Mouse (Mus musculus) lung, postnatal 4 days (tissue): ENCODE data around the gene Birc2.
A peak's percentile ranks its signal among the peaks of the same experiment; 100 is the strongest.
"Not testable (repeated sequence)": the region's sequence is repeated elsewhere in the genome, so short reads cannot be mapped to it uniquely, and the experiment has no call there.

Experiments
- DNase-seq, 2 experiments: peaks; one replicate each; pipeline ENCODE4 v3.0.0; 2021

The Birc2 gene

DNA sequence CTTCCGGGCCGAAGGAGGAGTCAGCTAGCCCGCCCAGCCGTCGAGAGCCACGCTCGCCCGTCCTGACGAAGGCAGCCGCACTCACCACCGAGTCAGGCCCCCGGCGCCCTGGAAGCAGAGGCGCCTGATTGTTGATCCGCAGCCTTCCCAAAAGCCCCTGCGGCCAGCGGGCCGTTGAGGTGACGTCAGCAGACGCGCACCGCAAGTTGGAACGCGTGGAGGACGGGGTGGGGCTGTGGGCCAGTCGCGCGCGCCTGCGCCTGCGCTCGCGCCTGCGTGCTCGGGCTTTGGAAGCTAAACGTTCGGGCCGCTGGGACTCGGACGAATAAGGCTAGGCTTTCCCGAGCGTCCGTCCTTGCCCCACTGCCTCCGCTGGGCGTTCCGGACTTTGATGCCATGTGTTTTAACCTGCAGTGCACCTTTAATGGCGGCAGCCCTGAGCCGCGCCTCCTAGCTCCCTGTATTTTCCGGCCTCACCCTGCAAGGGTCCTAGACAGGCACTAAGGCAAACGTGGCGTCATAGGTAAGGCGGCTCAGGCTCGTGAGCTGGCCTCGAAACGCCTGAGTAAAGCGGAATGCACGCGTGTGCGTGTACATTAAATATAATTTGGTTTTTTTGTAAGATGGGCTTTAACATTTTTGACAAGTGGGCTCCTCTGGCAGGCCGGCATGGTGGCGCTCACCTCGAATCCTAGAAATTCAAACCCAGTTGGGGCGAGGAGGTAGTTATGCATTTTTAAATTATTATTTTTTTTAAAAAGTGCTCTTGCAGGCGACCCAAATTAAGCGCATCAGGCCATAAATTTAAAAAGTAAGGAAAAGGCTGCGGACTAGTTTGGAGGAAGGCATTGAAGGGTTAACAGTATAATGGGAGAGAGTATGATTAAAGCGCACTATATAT, at the start of gene Birc2:
TSS of gene Birc2 (minus strand) at position 160 of the 901 bp plus-strand sequence.
- DNase-seq = peak; percentile 96 to 98

GRCm38 (mm10) chr9:7884346-7884745, 47.5 kb upstream of the Birc2 start:
- no peak for DNase-seq

DNA sequence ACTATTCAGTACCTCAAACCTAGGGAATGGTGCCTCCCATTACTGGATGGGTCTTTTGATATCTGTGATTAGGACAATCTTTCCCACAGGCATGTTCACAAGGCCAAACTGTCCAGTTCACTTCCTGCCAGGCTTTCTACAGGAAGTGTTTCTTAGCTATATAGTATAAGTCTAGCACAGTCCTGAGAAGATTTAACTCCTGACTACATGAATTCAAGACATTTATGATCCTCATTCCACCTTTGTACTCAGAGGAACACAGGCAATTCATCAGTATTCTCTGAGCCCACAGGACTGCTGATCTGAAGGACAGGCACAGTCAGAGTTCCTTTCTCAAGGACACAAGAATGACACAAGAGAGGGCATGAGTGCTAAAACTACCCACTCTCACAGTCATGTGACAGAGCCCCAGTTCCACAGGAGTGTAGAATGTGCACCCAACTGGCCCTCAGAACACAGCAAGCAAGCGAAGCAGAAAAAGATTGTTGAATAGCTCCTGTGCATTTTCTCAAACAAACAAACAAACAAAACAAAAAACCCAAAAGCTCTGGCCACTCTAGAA, 45.5 kb upstream of the Birc2 start:
- no peak for DNase-seq

DNA sequence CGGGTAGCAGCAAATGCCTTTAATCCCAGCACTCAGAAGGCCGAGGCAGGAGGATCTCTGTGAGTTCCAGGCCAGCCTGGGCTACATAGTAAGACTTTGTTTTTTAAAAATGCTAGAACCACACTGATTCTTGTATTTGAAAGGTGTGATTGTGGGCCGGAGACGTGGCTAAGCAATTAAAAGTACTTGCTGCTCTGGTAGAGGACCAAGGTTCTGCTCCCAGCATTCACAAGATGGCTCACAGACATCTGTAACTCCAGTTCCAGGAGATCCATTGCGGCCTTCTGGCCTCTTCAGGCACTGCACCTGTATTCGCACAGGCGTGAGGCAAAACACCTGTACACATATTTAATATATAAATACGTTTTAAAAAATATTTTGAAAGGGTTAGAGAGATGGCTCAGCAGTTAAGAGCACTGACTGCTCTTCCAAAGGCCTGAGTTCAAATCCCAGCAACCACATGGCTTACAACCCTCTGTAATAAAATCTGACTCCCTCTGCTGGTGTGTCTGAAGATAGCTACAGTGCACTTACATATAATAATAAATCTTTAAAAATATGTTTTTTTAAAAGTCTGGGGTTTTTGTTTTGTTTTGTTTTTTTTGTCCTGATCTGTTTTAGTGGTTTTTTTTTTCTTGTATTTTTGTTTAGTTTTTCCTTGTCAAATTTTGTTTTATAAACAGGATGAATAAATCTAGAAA, 36.8 kb upstream of the Birc2 start:
- no peak for DNase-seq

DNA sequence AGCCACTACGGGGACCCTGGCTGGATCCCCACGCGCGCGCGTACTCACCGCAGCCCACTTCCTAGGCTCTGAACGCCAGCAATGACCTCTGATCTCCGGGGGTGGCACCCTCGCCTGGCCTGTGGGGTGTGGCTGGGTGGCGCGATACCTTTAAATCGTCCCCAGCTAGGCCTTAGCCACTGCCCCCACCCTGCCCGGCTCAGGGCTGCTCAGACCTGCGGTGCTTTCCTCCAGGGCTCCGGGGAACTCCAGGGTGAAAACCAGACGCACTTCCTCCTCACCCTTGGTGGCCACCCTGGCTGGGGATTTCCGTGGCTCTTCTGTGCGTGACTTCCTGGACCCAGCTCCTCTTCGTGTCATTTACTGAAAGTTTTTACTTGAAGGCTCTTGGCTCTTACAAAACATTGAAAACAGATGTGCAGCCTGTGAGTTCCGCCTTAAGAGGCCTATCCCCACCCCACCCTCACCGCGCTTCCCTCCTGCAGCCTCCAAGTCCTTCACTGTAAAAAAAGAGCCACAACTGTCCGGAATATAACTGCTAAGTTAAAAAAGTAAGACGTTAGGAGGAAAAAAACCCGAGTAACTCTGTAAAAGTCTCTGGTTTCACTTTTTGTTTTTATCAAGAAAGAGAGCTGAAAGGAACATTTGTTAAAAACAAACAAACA, 36.0 kb upstream of the Birc2 start, which contains the start of gene Birc3:
TSS of gene Birc3 (minus strand) at position 412 of the 665 bp plus-strand sequence.
- peak; percentile 83 to 88 for DNase-seq

GRCm38 (mm10) chr9:7872044-7872774, 35.3 kb upstream of the Birc2 start:
- DNase-seq = no peak

- peak; percentile 37 to 39 for DNase-seq
Observed at GRCm38 (mm10) chr9:7871316-7872043, 34.6 kb upstream of the Birc2 start.

DNA sequence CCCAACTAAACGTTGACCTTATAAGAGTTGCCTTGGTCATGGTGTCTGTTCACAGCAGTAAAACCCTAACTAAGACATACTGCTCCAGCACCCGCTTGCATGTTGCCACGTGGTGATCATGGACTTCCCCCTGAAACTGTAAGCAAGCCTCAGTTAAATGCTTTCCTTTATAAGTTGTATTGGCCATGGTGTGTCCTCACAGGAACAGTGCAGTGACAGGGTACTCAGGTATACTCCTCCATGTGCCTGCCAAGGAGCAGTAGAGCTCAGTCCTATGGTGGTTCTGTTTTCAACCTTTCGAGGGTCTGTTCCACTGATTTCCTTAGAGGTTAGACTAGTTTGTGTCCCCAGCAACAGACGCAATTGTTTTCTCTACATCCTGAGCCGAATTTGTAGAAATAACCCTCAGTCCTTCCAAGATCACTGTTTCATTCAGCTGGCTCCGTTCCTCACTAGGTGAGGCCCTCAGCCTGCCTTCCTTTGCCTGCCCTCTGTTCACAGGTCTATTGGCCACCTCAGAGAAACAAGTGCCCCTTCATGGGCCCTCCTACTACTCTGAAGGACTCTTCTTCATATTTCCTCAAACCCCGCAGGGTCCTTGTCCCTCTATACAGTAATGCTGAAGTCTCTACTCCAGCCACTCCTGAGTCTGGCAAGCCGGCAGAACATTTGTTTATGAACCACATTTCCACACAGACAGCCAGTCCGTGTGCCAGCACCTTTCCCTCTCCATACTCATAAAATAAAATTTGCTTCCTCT, 33.9 kb upstream of the Birc2 start:
- DNase-seq = peak; percentile 41 to 68

- peak; percentile 64 to 65 for DNase-seq
Observed at GRCm38 (mm10) chr9:7868838-7869491, 32.1 kb upstream of the Birc2 start.

GRCm38 (mm10) chr9:7867981-7868380, 31.1 kb upstream of the Birc2 start:
- DNase-seq = peak; percentile 14 to 36

GRCm38 (mm10) chr9:7866981-7867380, 30.1 kb upstream of the Birc2 start:
- not testable (repeated sequence) for DNase-seq

- no peak for DNase-seq
Observed at GRCm38 (mm10) chr9:7860976-7861375, 24.1 kb upstream of the Birc2 start.

DNA sequence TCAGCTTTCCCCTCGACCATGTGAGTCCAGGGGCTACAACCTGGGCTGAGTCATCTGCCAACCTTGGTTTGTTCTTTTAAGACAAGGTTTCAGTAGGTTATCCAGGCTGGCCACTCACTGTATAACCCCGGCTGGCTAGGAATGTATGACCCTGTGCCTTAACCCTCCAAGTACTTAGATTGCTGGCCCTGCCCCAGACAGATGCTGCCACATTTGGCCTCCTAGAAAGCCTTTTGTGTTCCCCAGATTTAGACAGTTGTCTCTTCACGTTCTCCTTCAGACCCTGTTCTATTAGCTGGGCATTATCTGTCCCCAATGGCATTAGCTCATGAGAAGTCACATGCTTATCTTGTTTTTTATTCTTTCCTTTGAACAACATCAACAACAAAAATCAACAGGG, 19.0 kb upstream of the Birc2 start:
- no peak for DNase-seq

GRCm38 (mm10) chr9:7855374-7855773, 18.5 kb upstream of the Birc2 start:
- DNase-seq = peak in 1 of 2 experiments; percentile 42

DNA sequence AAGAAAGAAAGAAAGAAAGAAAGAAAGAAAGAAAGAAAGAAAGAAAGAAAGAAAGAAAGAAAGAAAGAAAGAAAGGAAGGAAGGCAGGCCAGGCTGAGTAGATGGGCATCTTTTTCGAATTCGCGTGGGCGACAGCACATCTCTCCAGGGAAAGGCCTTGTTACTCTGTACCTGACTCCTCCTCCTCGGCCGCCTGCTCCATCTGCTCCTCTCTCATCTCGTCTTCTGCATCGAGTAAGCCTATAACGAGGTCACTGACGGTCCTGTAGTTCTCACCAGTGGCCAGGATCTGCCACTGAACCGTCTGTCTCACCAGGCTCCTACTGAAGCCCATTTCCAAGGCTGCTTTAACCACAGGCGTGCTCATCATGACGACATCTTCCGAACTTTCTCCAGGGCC, 17.3 kb upstream of the Birc2 start:
- not testable (repeated sequence) for DNase-seq

DNA sequence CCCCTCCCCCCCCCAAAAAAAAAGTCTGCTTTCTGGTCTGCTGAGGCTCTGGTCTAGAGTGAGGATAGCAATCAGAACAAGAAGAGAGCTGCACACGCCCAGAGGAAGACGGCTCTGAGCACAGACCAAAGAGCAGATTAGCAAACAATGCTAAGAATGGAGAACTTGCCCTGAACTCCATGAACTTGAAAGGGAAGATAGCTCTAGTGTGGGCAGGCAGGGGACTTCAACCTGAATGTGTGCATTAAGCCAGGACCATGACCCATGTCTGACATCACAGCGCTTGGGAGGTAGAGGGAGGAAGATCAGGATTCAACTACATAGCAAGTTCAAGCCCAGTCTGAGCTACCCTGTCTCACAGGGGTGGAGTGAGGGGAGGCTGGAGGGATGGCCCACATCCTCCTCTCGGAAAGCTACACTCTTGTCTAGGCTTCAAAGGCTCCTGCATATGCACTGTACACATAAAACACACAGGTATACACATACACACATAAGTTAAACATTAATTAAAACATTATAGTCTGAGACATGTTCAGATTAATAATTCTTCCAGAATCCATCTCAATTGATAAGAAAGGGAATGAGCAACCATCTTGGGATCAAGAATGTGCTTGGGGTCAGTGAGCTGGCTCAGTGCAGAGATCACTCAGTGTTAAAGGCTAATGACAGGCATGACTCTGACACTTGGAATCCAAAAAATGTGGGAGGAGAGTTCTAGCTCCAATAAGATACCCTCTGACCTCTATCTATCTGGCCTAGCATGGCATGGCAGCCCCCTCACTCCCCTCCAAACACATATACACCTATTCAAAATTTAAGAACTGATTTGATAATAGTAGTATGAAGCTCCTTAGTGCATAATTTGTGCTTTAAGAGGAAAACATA, 15.7 kb upstream of the Birc2 start:
- DNase-seq = no peak

DNA sequence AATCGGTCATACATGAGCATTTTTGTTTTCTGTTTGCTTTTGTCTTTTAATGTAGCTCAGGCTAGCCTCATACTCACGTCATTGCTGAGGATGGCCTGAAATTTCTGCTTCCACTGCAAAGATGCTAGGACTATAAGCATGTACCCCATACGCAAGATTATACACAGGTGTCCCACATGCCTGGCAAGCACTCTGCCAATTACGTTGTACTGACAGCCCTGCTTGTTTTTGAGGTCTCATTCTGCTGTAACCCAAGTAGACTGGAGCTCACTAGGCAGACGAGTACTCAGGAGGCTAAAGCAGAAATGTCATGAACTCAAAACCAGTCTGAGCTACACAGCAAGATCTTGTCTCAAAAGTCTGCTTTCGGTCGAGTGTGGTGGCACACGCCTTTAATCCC, 15.0 kb upstream of the Birc2 start:
- no peak for DNase-seq

- DNase-seq = no peak
Observed at GRCm38 (mm10) chr9:7848191-7848590, 11.3 kb upstream of the Birc2 start.

- no peak for DNase-seq
Observed at GRCm38 (mm10) chr9:7846667-7847199, 9.9 kb upstream of the Birc2 start.
